Mouse (Mus musculus) megakaryocyte, embryonic 14.5 days (primary cell): ENCODE measurements at regions not wholly inside any gene's neighbourhood (a gene's known extent, or its start where the extent isn't known, plus 50 kb on each side); places are given as distances from the start of the nearest gene placed in this dataset.

Source experiments
- H3K27me3 ChIP-seq: replicated peaks from 2 replicates; pipeline ENCODE3; 2012; ENCODE audit warnings: inconsistent platforms
- H3K36me3 ChIP-seq: replicated peaks from 2 replicates; pipeline ENCODE3; 2012; ENCODE audit warnings: low read length, inconsistent platforms, mixed read lengths
- H3K4me1 ChIP-seq: 2 replicates; pipeline ENCODE4 v1.6.1; 2012; ENCODE audit warnings: inconsistent platforms
- H3K4me3 ChIP-seq: replicated peaks from 2 replicates; pipeline ENCODE3; 2012; ENCODE audit warnings: moderate library complexity, mild to moderate bottlenecking, inconsistent platforms
- H3K9me3 ChIP-seq: 2 replicates; pipeline ENCODE4 v1.6.1; 2012; ENCODE audit warnings: inconsistent platforms
- FLI1 ChIP-seq: IDR thresholded peaks from 2 replicates; pipeline ENCODE4 v1.6.1; 2012; ENCODE audit warnings: low read length, inconsistent platforms, mixed read lengths
- GATA1 ChIP-seq: IDR thresholded peaks from 3 replicates; pipeline ENCODE4 v1.6.1; 2012; ENCODE audit warnings: mixed read lengths, low read length, inconsistent platforms, borderline replicate concordance

GRCm38 (mm10) chr3:33916818-33917217 is 72.7 kb upstream of the Ccdc39 start:
- no peaks in the 10 kb centered on the region for H3K27me3 ChIP-seq
- H3K36me3 ChIP-seq = no peaks in the 10 kb centered on the region
- H3K4me3 ChIP-seq = no peak overlapping the region
- no peak for TF ChIP-seq FLI1
- no peak for TF ChIP-seq GATA1
- no peaks in the 10 kb centered on the region for H3K4me1 ChIP-seq
- peaks cover 16% of the 10 kb centered on the region for H3K9me3 ChIP-seq

GRCm38 (mm10) chr3:33918785-33919184 is 74.7 kb upstream of the Ccdc39 start:
- no peak overlapping the region for H3K4me3 ChIP-seq

GRCm38 (mm10) chr3:33925072-33925471 is 81.0 kb upstream of the Ccdc39 start:
- H3K27me3 ChIP-seq = no peaks in the 10 kb centered on the region
- H3K4me3 ChIP-seq = no peak overlapping the region
- no peaks in the 10 kb centered on the region for H3K4me1 ChIP-seq
- H3K36me3 ChIP-seq = no peaks in the 10 kb centered on the region
- peaks cover 34% of the 10 kb centered on the region for H3K9me3 ChIP-seq
- TF ChIP-seq FLI1 = no peak
- no peak for TF ChIP-seq GATA1

More at GRCm38 (mm10) chr3:33918785-33919184, 74.7 kb upstream of the Ccdc39 start:
- H3K36me3 ChIP-seq = no peaks in the 10 kb centered on the region
- H3K4me1 ChIP-seq = no peaks in the 10 kb centered on the region
- TF ChIP-seq FLI1 = no peak
- no peak for TF ChIP-seq GATA1
- peaks cover 25% of the 10 kb centered on the region for H3K9me3 ChIP-seq
- H3K27me3 ChIP-seq = no peaks in the 10 kb centered on the region

- no peaks in the 10 kb centered on the region for H3K36me3 ChIP-seq
- TF ChIP-seq GATA1 (no peak), FLI1 (no peak)
- no peak overlapping the region for H3K4me3 ChIP-seq
- H3K9me3 ChIP-seq = peaks cover 4% of the 10 kb centered on the region; the same call in 1 of the 2 replicates
- peaks cover 6% of the 10 kb centered on the region for H3K27me3 ChIP-seq
- H3K4me1 ChIP-seq = peaks cover 15% of the 10 kb centered on the region
Measured at GRCm38 (mm10) chr3:33955064-33955463, 64.7 kb upstream of the Fxr1 start.

- peaks cover 4% of the 10 kb centered on the region; the same call in 1 of the 2 replicates for H3K9me3 ChIP-seq
- peaks cover 6% of the 10 kb centered on the region for H3K27me3 ChIP-seq
- H3K36me3 ChIP-seq = no peaks in the 10 kb centered on the region
- no peak for TF ChIP-seq GATA1
- no peak for TF ChIP-seq FLI1
- H3K4me3 ChIP-seq = peak overlapping the region; percentile 86
- peaks cover 15% of the 10 kb centered on the region for H3K4me1 ChIP-seq
Measured at GRCm38 (mm10) chr3:33955854-33956624, 63.7 kb upstream of the Fxr1 start.

- Histone ChIP-seq H3K36me3 (no peaks in the 10 kb centered on the region), H3K9me3 (peaks cover 4% of the 10 kb centered on the region; the same call in 1 of the 2 replicates), H3K27me3 (peaks cover 6% of the 10 kb centered on the region), H3K4me3 (peak overlapping the region; percentile 86), H3K4me1 (peaks cover 15% of the 10 kb centered on the region)
- TF ChIP-seq FLI1 = no peak
- no peak for TF ChIP-seq GATA1
Measured at GRCm38 (mm10) chr3:33956625-33957023, 63.1 kb upstream of the Fxr1 start.

GRCm38 (mm10) chr3:33957676-33958075 is 62.1 kb upstream of the Fxr1 start:
- no peak overlapping the region for H3K4me3 ChIP-seq
- peaks cover 6% of the 10 kb centered on the region for H3K27me3 ChIP-seq
- H3K4me1 ChIP-seq = peaks cover 15% of the 10 kb centered on the region
- H3K9me3 ChIP-seq = no peaks in the 10 kb centered on the region
- H3K36me3 ChIP-seq = no peaks in the 10 kb centered on the region
- TF ChIP-seq GATA1 (no peak), FLI1 (no peak)

- H3K9me3 ChIP-seq = no peaks in the 10 kb centered on the region
- TF ChIP-seq GATA1 = no peak
- TF ChIP-seq FLI1 = no peak
Measured at GRCm38 (mm10) chr3:33958216-33958615, 61.5 kb upstream of the Fxr1 start.

GRCm38 (mm10) chr3:33960211-33960610 is 59.5 kb upstream of the Fxr1 start:
- 0 out of 2 replicates have a peak, but pooled peaks cover 2% of the 10 kb centered on the region for H3K9me3 ChIP-seq
- no peak for TF ChIP-seq GATA1
- TF ChIP-seq FLI1 = no peak
- H3K4me3 ChIP-seq = no peak overlapping the region
- peaks cover 14% of the 10 kb centered on the region for H3K4me1 ChIP-seq
- no peaks in the 10 kb centered on the region for H3K36me3 ChIP-seq
- peaks cover 6% of the 10 kb centered on the region for H3K27me3 ChIP-seq

More at GRCm38 (mm10) chr3:33958216-33958615, 61.5 kb upstream of the Fxr1 start:
- Histone ChIP-seq H3K27me3 (peaks cover 6% of the 10 kb centered on the region), H3K4me3 (no peak overlapping the region), H3K36me3 (no peaks in the 10 kb centered on the region), H3K4me1 (peaks cover 17% of the 10 kb centered on the region)

- no peak for TF ChIP-seq GATA1
- TF ChIP-seq FLI1 = no peak
- peaks cover 3% of the 10 kb centered on the region for H3K27me3 ChIP-seq
- H3K4me3 ChIP-seq = no peak overlapping the region
Measured at GRCm38 (mm10) chr3:33962938-33963337, 56.8 kb upstream of the Fxr1 start.

More at GRCm38 (mm10) chr3:33962938-33963337, 56.8 kb upstream of the Fxr1 start:
- 0 out of 2 replicates have a peak, but pooled peaks cover 2% of the 10 kb centered on the region for H3K9me3 ChIP-seq
- no peaks in the 10 kb centered on the region for H3K36me3 ChIP-seq
- H3K4me1 ChIP-seq = 0 out of 2 replicates have a peak, but pooled peaks cover 3% of the 10 kb centered on the region
